Mouse (Mus musculus) kidney, adult 11 months (tissue): ENCODE results near the gene Irf6.

Experiments
- DNase-seq: peaks from one replicate; pipeline ENCODE4 v3.0.0; 2022

Irf6 gene

GRCm38 (mm10) chr1:193152872-193153271 lies at the start of gene Irf6:
Gene Irf6 (plus strand): TSS chr1:193153111.
- peak; percentile 92 for DNase-seq

GRCm38 (mm10) chr1:193112093-193112492 lies 40.8 kb upstream of the Irf6 start:
- no peak for DNase-seq

- no peak for DNase-seq
Measured at GRCm38 (mm10) chr1:193122793-193123192, 30.1 kb upstream of the Irf6 start.

GRCm38 (mm10) chr1:193123290-193123689 lies 29.6 kb upstream of the Irf6 start:
- no peak for DNase-seq

GRCm38 (mm10) chr1:193125835-193126234 lies 27.1 kb upstream of the Irf6 start:
- DNase-seq, result no peak

- DNase-seq, result no peak
Measured at GRCm38 (mm10) chr1:193128055-193128454, 24.9 kb upstream of the Irf6 start.

- no peak for DNase-seq
Measured at GRCm38 (mm10) chr1:193129321-193129720, 23.6 kb upstream of the Irf6 start.

GRCm38 (mm10) chr1:193129786-193130455 lies 23.0 kb upstream of the Irf6 start, which contains the start of gene Diexf:
Gene Diexf (minus strand): TSS chr1:193130272.
- peak; percentile 94 for DNase-seq

- DNase-seq, result no peak
Measured at GRCm38 (mm10) chr1:193130456-193130825, 22.5 kb upstream of the Irf6 start.

- no peak for DNase-seq
Measured at GRCm38 (mm10) chr1:193130839-193131238, 22.1 kb upstream of the Irf6 start.

- DNase-seq, result no peak
Measured at GRCm38 (mm10) chr1:193131311-193131948, 21.5 kb upstream of the Irf6 start.

GRCm38 (mm10) chr1:193132385-193132784 lies 20.5 kb upstream of the Irf6 start:
- DNase-seq, result no peak

- DNase-seq, result no peak
Measured at GRCm38 (mm10) chr1:193133726-193134125, 19.2 kb upstream of the Irf6 start.

GRCm38 (mm10) chr1:193138087-193138486 lies 14.8 kb upstream of the Irf6 start:
- DNase-seq, result no peak

- no peak for DNase-seq
Measured at GRCm38 (mm10) chr1:193138669-193139068, 14.2 kb upstream of the Irf6 start.

- DNase-seq, result no peak
Measured at GRCm38 (mm10) chr1:193141118-193141517, 11.8 kb upstream of the Irf6 start.

GRCm38 (mm10) chr1:193142517-193143062 lies 10.3 kb upstream of the Irf6 start:
- no peak for DNase-seq

- no peak for DNase-seq
Measured at GRCm38 (mm10) chr1:193144516-193144915, 8.4 kb upstream of the Irf6 start.

GRCm38 (mm10) chr1:193145101-193145500 lies 7.8 kb upstream of the Irf6 start:
- no peak for DNase-seq

GRCm38 (mm10) chr1:193146416-193146815 lies 6.5 kb upstream of the Irf6 start:
- no peak for DNase-seq

GRCm38 (mm10) chr1:193149231-193149630 lies 3.7 kb upstream of the Irf6 start:
- DNase-seq, result no peak

GRCm38 (mm10) chr1:193151134-193151533 lies 1.8 kb upstream of the Irf6 start:
- no peak for DNase-seq

GRCm38 (mm10) chr1:193153561-193153960 lies 650 bp downstream of the Irf6 start:
- DNase-seq, result no peak
